Mouse (Mus musculus): ENCODE results near the gene Myef2.

Gene Myef2

GRCm38 (mm10) chr2:125067373-125067772 lies 56.1 kb downstream of the Myef2 start:
- DNase-seq, result peak; percentile 12

GRCm38 (mm10) chr2:125062944-125063343 lies 60.5 kb downstream of the Myef2 start:
- no peak for DNase-seq

- no peak for DNase-seq
These were observed 62.0 kb downstream of the Myef2 start for GRCm38 (mm10) chr2:125061451-125061850.

- DNase-seq, result peak; percentile 24
These were observed 66.1 kb downstream of the Myef2 start for GRCm38 (mm10) chr2:125057250-125057815.

- DNase-seq, result peak; percentile 28
These were observed 68.1 kb downstream of the Myef2 start for GRCm38 (mm10) chr2:125055316-125055903.

Data from layer of hippocampus, adult 9-11 months (tissue).